Comparison of ENCODE assay signal across 9 mouse cellular contexts in the genomic region with DNA sequence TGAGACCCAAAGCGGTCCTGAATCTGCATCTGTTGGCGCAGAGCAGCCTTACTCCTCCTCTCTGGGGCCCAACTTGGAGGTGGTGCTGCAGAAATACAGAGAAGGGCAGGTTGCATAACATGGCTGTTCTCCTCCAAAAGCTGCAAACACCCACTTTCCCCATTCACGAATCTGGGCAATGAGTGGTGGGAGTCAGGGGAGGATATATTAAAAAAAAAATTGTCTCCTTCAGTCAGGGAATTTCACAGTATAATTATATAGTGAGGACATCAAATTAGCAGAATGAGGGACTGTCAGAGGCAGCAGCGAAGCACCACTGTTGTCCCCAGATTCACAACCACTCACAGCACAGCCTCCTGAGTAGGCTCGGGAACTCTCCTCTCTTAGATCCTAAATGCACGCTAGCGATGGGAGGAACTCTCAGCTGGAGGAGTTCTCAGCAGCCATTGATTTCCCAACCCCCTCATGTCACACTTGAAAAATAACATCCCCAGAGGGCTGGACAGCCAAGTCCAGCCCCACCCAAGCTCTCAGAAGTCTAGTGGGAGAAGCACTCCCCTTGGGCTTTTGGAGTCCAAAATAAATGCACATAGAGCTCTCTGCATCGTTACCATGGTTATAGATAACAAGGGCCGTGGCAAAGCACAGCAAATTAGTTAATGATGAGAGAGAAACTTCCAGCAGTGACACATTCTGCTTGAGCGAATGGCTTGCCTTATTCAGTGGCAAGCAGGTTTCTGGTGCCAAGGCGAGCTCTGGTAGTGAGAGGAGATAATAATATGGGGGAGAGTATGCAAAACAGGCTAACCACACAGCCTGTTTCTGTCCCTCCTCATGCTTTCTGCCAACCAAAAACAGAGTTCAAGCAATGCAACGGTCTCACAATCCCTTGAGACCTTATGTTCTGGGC.
DNase-seq lines count a peak whose midpoint lies in the region; ATAC-seq lines count a peak whose summit lies in the region.
"Had no signal": no experiment of that assay in that cellular context is flagged by ENCODE, and none has a peak within 500 bp of the region (broad histone marks: within the 10 kb centered on the region; RNA-seq: fewer than 3 reads in every experiment).

No protein-coding gene starts in this region.

- intact Hi-C loops in left cerebral cortex, postnatal 10 days (cut with DNase I) = no loop called here

- no peaks in the 10 kb centered on the region for H3K36me3 ChIP-seq in forebrain, embryonic 16.5 days (ENCODE audit: control insufficient read depth, insufficient read depth)
- H3K36me3 ChIP-seq in intestine, embryonic 16.5 days (ENCODE audit: control insufficient read depth, insufficient read depth, low read length) = no peaks in the 10 kb centered on the region
- H3K36me3 ChIP-seq: heart, embryonic 13.5 days had no signal

- no peak overlapping the region for H3K4me3 ChIP-seq in forebrain, embryonic 16.5 days (replicated peaks; ENCODE audit: low read length)
- no peak overlapping the region for H3K4me3 ChIP-seq in intestine, embryonic 16.5 days (ENCODE audit: low read length)
- H3K4me3 ChIP-seq: heart, embryonic 13.5 days had no signal

- no peaks in the 10 kb centered on the region for H3K9me3 ChIP-seq in forebrain, embryonic 16.5 days (ENCODE audit: control insufficient read depth, low read length)
- no peaks in the 10 kb centered on the region for H3K9me3 ChIP-seq in intestine, embryonic 16.5 days (ENCODE audit: control insufficient read depth, low read length)
- H3K9me3 ChIP-seq: heart, embryonic 13.5 days had no signal

- H3K27me3 ChIP-seq in forebrain, embryonic 16.5 days (replicated peaks; ENCODE audit: control insufficient read depth, insufficient read depth, low read length) = no peaks in the 10 kb centered on the region
- no peaks in the 10 kb centered on the region for H3K27me3 ChIP-seq in intestine, embryonic 16.5 days (replicated peaks; ENCODE audit: control insufficient read depth, insufficient read depth, low read length)
- H3K27me3 ChIP-seq: heart, embryonic 13.5 days had no signal

- 28% methylated on average over 12 of the region's 12 CpGs for WGBS in forebrain, embryonic 16.5 days
- 58% methylated on average over 12 of the region's 12 CpGs for WGBS in intestine, embryonic 16.5 days

- peaks cover 15% of the 10 kb centered on the region for H3K4me1 ChIP-seq in forebrain, embryonic 16.5 days (replicated peaks; ENCODE audit: control insufficient read depth, insufficient read depth, low read length)
- no peaks in the 10 kb centered on the region for H3K4me1 ChIP-seq in intestine, embryonic 16.5 days (ENCODE audit: control insufficient read depth, insufficient read depth, low read length)

- H3K27ac ChIP-seq in forebrain, embryonic 16.5 days (ENCODE audit: low read length) = peak overlapping the region; percentile 6; the same call in 1 of the 2 replicates
- no peak overlapping the region for H3K27ac ChIP-seq in intestine, embryonic 16.5 days (ENCODE audit: low read length)
- H3K27ac ChIP-seq: heart, embryonic 13.5 days had no signal

- H3K9ac ChIP-seq in forebrain, embryonic 16.5 days (replicated peaks; ENCODE audit: low read depth, low read length) = no peak overlapping the region
- H3K9ac ChIP-seq in intestine, embryonic 16.5 days (ENCODE audit: low read depth, low read length) = no peak overlapping the region
- H3K9ac ChIP-seq: heart, embryonic 13.5 days had no signal

- peak; percentile 87 for ATAC-seq in forebrain, embryonic 16.5 days
- no peak for ATAC-seq in intestine, embryonic 16.5 days

- peak overlapping the region; percentile 22; the same call in 1 of the 2 replicates for H3K4me2 ChIP-seq in forebrain, embryonic 16.5 days (ENCODE audit: low read length)
- no peak overlapping the region for H3K4me2 ChIP-seq in intestine, embryonic 16.5 days (ENCODE audit: low read depth, low read length)
- H3K4me2 ChIP-seq: heart, embryonic 13.5 days had no signal

- peak; percentile 48 for DNase-seq in left cerebral cortex, adult 11 months (ENCODE audit: low spot score)
- DNase-seq in left cerebral cortex, postnatal 10 days (ENCODE audit: extremely low spot score in 1 of 2, low spot score in 2 of 2) = no peak
- DNase-seq in layer of hippocampus, postnatal 36 days = peak; percentile 46 to 51
- peak; percentile 26 for DNase-seq in retina, embryonic 14.5 days (ENCODE audit: low spot score)
- no peak for DNase-seq in embryo, embryonic 10 days (ENCODE audit: low spot score)
- no peak for DNase-seq in adrenal gland, postnatal 36 days

Comparison
In these comparisons a context has a peak if more than half of its experiments do, and no peak if none do; other contexts are left out.
1. DNase-seq: peak in left cerebral cortex, adult 11 months (single experiment), layer of hippocampus, postnatal 36 days (2 of 2) and retina, embryonic 14.5 days (single experiment); none in left cerebral cortex, postnatal 10 days (0 of 2), embryo, embryonic 10 days (single experiment) and adrenal gland, postnatal 36 days (0 of 2).